Mouse (Mus musculus): ENCODE results near the gene Rtn4r. TPM values are rescaled to one million over a fixed set of nuclear protein-coding genes. Genes with fewer than 3 reads are reported as not detected.

Gene Rtn4r
- polyA plus RNA-seq, 1 experiment from 2014 or later, result 3.0 TPM

GRCm38 (mm10) chr16:18103366-18103765, 24.1 kb upstream of the Rtn4r start:
- Histone ChIP-seq H3K36me3 (no peaks in the 10 kb centered on the region), H3K4me3 (replicated peaks) (no peak overlapping the region), H3K27ac (no peak overlapping the region), H3K4me1 (no peaks in the 10 kb centered on the region), H3K9me3 (no peaks in the 10 kb centered on the region), H3K4me2 (no peak overlapping the region), H3K27me3 (replicated peaks) (no peaks in the 10 kb centered on the region), H3K9ac (no peak overlapping the region)
- WGBS, result 71% methylated on average over 1 of the region's 1 CpGs
- ATAC-seq (ENCODE audit: insufficient read depth, low FRiP score, low read depth), result no peak

DNA sequence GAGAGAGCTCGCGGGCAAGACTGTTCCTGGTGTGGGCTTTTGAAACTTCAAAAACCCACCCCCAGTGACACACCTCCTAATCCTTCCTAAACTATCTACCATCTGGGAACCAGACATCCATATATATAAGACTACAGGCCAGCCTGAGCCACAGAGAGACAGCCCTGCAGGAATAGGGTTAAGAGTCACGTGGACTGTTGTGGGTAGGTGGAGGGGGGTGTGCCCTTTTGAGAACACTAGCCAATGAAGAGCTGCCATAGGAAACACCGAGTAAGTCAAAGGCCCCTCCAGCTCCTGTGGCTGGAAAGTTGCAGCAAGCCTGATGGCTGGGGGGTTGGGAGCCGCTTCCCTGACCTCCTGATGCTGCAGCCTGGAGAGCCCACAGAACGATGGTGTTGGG, 23.6 kb upstream of the Rtn4r start:
- Histone ChIP-seq H3K4me2 (no peak overlapping the region), H3K9me3 (no peaks in the 10 kb centered on the region), H3K9ac (no peak overlapping the region), H3K4me3 (replicated peaks) (no peak overlapping the region), H3K27me3 (replicated peaks) (no peaks in the 10 kb centered on the region), H3K36me3 (no peaks in the 10 kb centered on the region), H3K4me1 (no peaks in the 10 kb centered on the region), H3K27ac (no peak overlapping the region)
- ATAC-seq (ENCODE audit: insufficient read depth, low FRiP score, low read depth), result no peak
- WGBS, result 46% methylated on average over 6 of the region's 6 CpGs

DNA sequence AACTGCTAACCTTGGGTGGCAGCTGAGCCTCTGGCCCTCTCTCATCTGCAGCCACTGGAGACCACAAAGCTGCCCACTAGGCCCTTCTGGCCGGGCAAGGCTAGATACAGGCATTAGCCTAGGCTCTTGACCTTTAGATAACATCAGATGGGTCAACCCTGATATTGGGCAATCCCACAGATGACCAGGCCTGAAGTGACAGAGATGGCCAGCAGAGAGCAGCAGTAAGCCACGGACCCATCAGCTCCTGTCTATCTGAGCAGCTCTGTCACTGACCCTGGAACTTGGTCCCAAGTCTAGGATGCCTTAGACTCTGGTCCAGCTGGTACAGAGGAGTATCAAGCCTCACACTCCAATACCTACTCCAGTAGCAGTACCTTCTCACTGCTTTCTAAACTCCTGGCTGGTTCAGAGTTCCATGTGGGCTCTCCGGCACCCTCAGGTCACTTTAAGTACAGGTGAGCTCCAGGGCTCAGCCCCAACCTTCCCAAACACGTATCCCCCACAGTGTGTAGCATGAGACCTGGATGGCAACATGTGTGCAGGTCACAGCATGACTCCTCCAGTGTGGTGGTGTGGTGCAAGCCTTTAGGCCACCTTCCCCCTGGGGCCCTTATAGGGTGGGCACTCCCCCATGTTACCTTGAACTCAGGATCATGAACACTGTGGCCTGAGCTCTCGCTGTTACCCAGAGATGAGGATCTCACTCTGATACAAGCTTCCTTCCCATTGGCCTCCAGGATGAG, 19.0 kb upstream of the Rtn4r start:
- ATAC-seq (ENCODE audit: insufficient read depth, low FRiP score, low read depth), result peak; percentile 52; the same call in 1 of the 2 replicates

DNA sequence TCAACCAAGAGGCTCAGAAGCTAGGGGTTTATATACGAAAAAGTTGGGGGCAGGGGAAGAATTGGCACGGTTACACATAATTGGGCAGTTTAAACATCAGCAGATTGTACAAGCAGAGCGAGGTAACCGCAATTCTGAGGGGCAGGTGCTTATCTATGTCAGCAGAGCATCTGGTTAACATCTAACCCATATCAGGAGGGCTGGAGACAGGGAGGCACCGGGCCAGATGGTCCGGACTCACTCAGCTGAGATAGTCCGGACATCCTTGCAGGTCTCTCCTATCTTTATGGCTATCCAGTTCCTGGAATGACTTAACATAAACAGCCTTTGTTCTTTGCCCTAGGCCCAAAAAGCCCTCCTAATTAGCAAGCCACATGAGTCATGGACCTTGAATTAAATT, 16.4 kb upstream of the Rtn4r start:
- 77% methylated on average over 7 of the region's 7 CpGs for WGBS
- Histone ChIP-seq H3K4me3 (replicated peaks) (no peak overlapping the region), H3K36me3 (no peaks in the 10 kb centered on the region), H3K4me1 (0 out of 2 replicates have a peak, but pooled peaks cover 3% of the 10 kb centered on the region), H3K9me3 (no peaks in the 10 kb centered on the region), H3K4me2 (no peak overlapping the region), H3K27ac (no peak overlapping the region), H3K27me3 (replicated peaks) (no peaks in the 10 kb centered on the region), H3K9ac (no peak overlapping the region)
- ATAC-seq (ENCODE audit: insufficient read depth, low FRiP score, low read depth), result no peak

More for the DNA sequence above, 19.0 kb upstream of the Rtn4r start:
- Histone ChIP-seq H3K36me3 (no peaks in the 10 kb centered on the region), H3K9me3 (no peaks in the 10 kb centered on the region), H3K4me2 (no peak overlapping the region), H3K27me3 (replicated peaks) (no peaks in the 10 kb centered on the region), H3K27ac (no peak overlapping the region), H3K4me3 (replicated peaks) (no peak overlapping the region), H3K4me1 (0 out of 2 replicates have a peak, but pooled peaks cover 3% of the 10 kb centered on the region), H3K9ac (no peak overlapping the region)
- WGBS, result 54% methylated on average over 5 of the region's 5 CpGs

DNA sequence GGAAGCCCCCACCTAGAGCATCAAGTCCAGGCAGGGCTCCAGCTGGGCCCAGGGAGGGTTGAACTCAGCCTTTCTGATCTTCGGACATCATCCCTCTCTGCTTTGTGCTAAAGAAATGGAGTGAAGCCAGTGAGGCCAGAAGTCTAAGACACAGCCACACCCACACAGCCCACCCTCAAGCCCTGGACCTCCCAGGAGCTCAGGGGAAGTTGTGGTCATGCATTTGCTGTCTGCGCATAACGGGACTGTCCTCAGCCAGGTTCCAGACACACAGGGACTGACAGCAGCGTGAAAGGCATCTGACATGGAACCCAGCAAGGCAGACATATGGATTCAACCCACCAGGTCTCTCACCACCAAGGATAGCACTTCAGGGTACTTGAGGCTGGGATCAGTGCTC, 11.0 kb upstream of the Rtn4r start:
- H3K4me3 ChIP-seq (replicated peaks), result no peak overlapping the region
- H3K27ac ChIP-seq, result no peak overlapping the region
- 0 out of 2 replicates have a peak, but pooled peaks cover 3% of the 10 kb centered on the region for H3K4me1 ChIP-seq
- H3K9ac ChIP-seq, result no peak overlapping the region
- no peaks in the 10 kb centered on the region for H3K27me3 ChIP-seq (replicated peaks)
- H3K9me3 ChIP-seq, result no peaks in the 10 kb centered on the region
- H3K4me2 ChIP-seq, result no peak overlapping the region
- WGBS, result 71% methylated on average over 4 of the region's 4 CpGs
- no peak for ATAC-seq (ENCODE audit: insufficient read depth, low FRiP score, low read depth)
- no peaks in the 10 kb centered on the region for H3K36me3 ChIP-seq

- WGBS, result 73% methylated on average over 3 of the region's 3 CpGs
- Histone ChIP-seq H3K4me1 (no peaks in the 10 kb centered on the region), H3K27me3 (replicated peaks) (no peaks in the 10 kb centered on the region), H3K4me3 (replicated peaks) (no peak overlapping the region), H3K27ac (no peak overlapping the region), H3K36me3 (no peaks in the 10 kb centered on the region), H3K4me2 (no peak overlapping the region), H3K9me3 (no peaks in the 10 kb centered on the region), H3K9ac (no peak overlapping the region)
- no peak for ATAC-seq (ENCODE audit: insufficient read depth, low FRiP score, low read depth)
Measured at GRCm38 (mm10) chr16:18118285-18118684, 9.2 kb upstream of the Rtn4r start.

GRCm38 (mm10) chr16:18119031-18119730, 8.3 kb upstream of the Rtn4r start:
- WGBS, result 24% methylated on average over 8 of the region's 8 CpGs
- no peaks in the 10 kb centered on the region for H3K36me3 ChIP-seq
- no peak overlapping the region for H3K4me3 ChIP-seq (replicated peaks)
- H3K4me1 ChIP-seq, result no peaks in the 10 kb centered on the region
- no peak overlapping the region for H3K9ac ChIP-seq
- H3K27ac ChIP-seq, result no peak overlapping the region
- no peaks in the 10 kb centered on the region for H3K9me3 ChIP-seq
- no peaks in the 10 kb centered on the region for H3K27me3 ChIP-seq (replicated peaks)
- no peak overlapping the region for H3K4me2 ChIP-seq
- ATAC-seq (ENCODE audit: insufficient read depth, low FRiP score, low read depth), result no peak

DNA sequence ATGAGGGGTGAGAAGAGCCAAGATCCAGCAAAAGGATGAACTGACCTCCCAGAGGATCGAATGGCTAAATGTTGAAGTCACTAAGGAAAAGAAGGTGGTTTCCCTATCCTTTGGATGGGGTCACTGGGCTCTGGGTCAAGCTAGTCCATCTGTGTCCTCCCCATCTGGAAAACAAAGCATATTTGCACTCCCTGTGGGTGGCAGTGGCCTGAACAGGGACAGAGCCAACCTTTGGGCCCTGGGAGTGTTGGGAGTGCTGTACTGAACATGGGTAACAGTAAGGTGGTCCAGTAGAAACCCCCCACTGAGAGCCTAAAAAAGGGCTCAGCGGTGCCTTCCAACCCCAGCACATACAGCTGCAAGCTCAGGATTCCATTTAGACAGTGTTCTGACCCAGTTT, 4.7 kb upstream of the Rtn4r start:
- no peaks in the 10 kb centered on the region for H3K36me3 ChIP-seq
- peaks cover 11% of the 10 kb centered on the region; the same call in 1 of the 2 replicates for H3K4me1 ChIP-seq
- H3K4me3 ChIP-seq (replicated peaks), result no peak overlapping the region
- peaks cover 19% of the 10 kb centered on the region for H3K27me3 ChIP-seq (replicated peaks)
- no peak overlapping the region for H3K9ac ChIP-seq
- 67% methylated on average over 2 of the region's 2 CpGs for WGBS
- no peaks in the 10 kb centered on the region for H3K9me3 ChIP-seq
- no peak overlapping the region for H3K27ac ChIP-seq
- ATAC-seq (ENCODE audit: insufficient read depth, low FRiP score, low read depth), result no peak
- no peak overlapping the region for H3K4me2 ChIP-seq

DNA sequence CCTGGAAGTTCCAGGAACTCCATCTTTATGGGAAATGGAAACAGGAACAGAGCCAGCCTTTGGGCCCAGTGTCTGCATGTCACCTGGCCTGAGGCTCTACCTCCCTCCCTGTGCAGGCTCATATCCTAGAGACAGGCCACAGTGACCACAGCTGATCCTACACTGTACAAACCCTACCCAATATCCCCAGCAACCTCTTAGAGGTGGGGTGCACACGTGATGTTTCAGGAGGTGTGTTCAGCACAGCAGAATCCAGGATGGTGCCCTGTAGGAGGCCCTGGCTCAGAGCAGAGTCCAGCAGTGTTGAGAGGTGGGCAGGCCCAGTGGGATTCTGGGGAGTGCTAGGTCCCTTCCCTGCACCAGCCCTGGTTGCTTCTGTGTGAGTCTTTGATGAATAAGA, 4.0 kb upstream of the Rtn4r start:
- 58% methylated on average over 1 of the region's 1 CpGs for WGBS
- Histone ChIP-seq H3K27ac (no peak overlapping the region), H3K4me3 (replicated peaks) (no peak overlapping the region), H3K4me2 (no peak overlapping the region), H3K4me1 (peaks cover 18% of the 10 kb centered on the region; the same call in 1 of the 2 replicates), H3K36me3 (no peaks in the 10 kb centered on the region), H3K9ac (no peak overlapping the region), H3K9me3 (no peaks in the 10 kb centered on the region), H3K27me3 (replicated peaks) (peaks cover 25% of the 10 kb centered on the region)
- no peak for ATAC-seq (ENCODE audit: insufficient read depth, low FRiP score, low read depth)

DNA sequence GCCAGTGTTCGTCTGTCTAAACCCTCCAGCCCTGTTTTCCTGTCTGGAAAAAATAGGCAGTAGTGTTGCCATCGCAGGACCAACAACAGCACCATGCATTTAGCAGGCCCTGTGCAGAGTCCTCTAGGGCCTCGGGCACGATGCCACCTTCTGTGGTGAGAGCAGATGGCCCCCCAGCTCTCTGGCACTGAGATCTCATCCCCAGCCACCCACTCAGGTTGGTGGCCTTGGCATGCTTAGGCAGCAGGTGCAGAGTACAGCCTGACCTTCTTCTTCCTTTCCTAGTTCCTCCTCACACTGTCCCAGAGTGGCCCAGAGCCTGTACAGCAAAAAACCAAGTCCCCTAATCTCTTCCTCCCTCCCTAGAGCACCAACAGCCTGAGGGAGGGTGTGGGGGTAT, 3.4 kb upstream of the Rtn4r start:
- 78% methylated on average over 4 of the region's 4 CpGs for WGBS
- Histone ChIP-seq H3K4me3 (replicated peaks) (no peak overlapping the region), H3K9ac (no peak overlapping the region), H3K4me2 (no peak overlapping the region), H3K27ac (no peak overlapping the region), H3K36me3 (no peaks in the 10 kb centered on the region), H3K4me1 (peaks cover 18% of the 10 kb centered on the region; the same call in 1 of the 2 replicates), H3K9me3 (no peaks in the 10 kb centered on the region), H3K27me3 (replicated peaks) (peaks cover 31% of the 10 kb centered on the region)
- no peak for ATAC-seq (ENCODE audit: insufficient read depth, low FRiP score, low read depth)

DNA sequence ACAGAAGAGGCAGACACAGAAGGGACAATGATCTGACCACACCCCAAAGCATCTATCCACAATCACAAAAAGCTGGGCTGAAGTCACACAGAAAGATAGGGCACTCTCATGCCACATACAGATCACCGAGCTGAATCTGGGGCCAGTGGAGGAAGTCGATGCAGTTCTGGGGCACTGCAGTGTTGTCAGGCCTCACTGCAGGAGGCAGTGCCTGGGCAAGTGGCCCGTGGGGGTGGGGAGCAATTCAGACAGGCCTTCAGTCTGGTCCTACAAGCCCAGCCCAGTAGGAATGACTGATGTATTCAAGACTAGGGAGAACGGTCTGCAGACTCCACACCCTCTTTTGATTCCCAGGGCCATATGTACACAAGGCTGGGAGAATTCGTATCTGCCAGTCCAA, 2.8 kb upstream of the Rtn4r start:
- no peaks in the 10 kb centered on the region for H3K9me3 ChIP-seq
- 26% methylated on average over 5 of the region's 5 CpGs for WGBS
- H3K4me2 ChIP-seq, result no peak overlapping the region
- H3K27ac ChIP-seq, result no peak overlapping the region
- H3K4me1 ChIP-seq, result peaks cover 18% of the 10 kb centered on the region; the same call in 1 of the 2 replicates
- no peak overlapping the region for H3K4me3 ChIP-seq (replicated peaks)
- H3K36me3 ChIP-seq, result no peaks in the 10 kb centered on the region
- no peak overlapping the region for H3K9ac ChIP-seq
- peaks cover 36% of the 10 kb centered on the region for H3K27me3 ChIP-seq (replicated peaks)
- ATAC-seq (ENCODE audit: insufficient read depth, low FRiP score, low read depth), result no peak

GRCm38 (mm10) chr16:18125131-18125530, 2.3 kb upstream of the Rtn4r start:
- Histone ChIP-seq H3K4me2 (no peak overlapping the region), H3K27me3 (replicated peaks) (peaks cover 36% of the 10 kb centered on the region), H3K4me3 (replicated peaks) (no peak overlapping the region), H3K36me3 (no peaks in the 10 kb centered on the region), H3K9ac (no peak overlapping the region), H3K9me3 (no peaks in the 10 kb centered on the region), H3K27ac (no peak overlapping the region), H3K4me1 (peaks cover 18% of the 10 kb centered on the region; the same call in 1 of the 2 replicates)
- ATAC-seq (ENCODE audit: insufficient read depth, low FRiP score, low read depth), result no peak
- WGBS, result 85% methylated on average over 2 of the region's 2 CpGs

All from stomach, embryonic 15.5 days (tissue).